Mouse (Mus musculus): Measurements from ENCODE around the gene Prep.

The Prep gene

GRCm38 (mm10) chr10:45181344-45181743 is 114.3 kb downstream of the Prep start:
- no peak for DNase-seq (ENCODE audit: low spot score in 2 of 2)

GRCm38 (mm10) chr10:45185457-45185856 is 118.5 kb downstream of the Prep start:
- DNase-seq (ENCODE audit: low spot score in 2 of 2) = no peak

- DNase-seq (ENCODE audit: low spot score in 2 of 2) = no peak
These were observed 126.6 kb downstream of the Prep start for GRCm38 (mm10) chr10:45193330-45194310.

GRCm38 (mm10) chr10:45194531-45194930 is 127.5 kb downstream of the Prep start:
- no peak for DNase-seq (ENCODE audit: low spot score in 2 of 2)

GRCm38 (mm10) chr10:45204582-45204981 is 137.6 kb downstream of the Prep start:
- DNase-seq (ENCODE audit: low spot score in 2 of 2) = no peak

- DNase-seq (ENCODE audit: low spot score in 2 of 2) = no peak
These were observed 143.2 kb downstream of the Prep start for GRCm38 (mm10) chr10:45210201-45210600.

- DNase-seq (ENCODE audit: low spot score in 2 of 2) = no peak
These were observed 149.7 kb downstream of the Prep start for GRCm38 (mm10) chr10:45216676-45217075.

Data from cerebellum, postnatal 4 days (tissue).